Mouse (Mus musculus) kidney, embryonic 15.5 days (tissue): ENCODE measurements around the gene Olfr237-ps1. TPM values are rescaled to one million over a fixed set of nuclear protein-coding genes. Genes with fewer than 3 reads are reported as not detected.

Experiments
- ATAC-seq: fragments of 200-750 bp; cut with Nextera tagmentation; replicated peaks from 2 replicates; pipeline ENCODE4 v1.8.0; 2017; ENCODE audit warnings: moderate TSS enrichment; ENCODE audit not compliant: low FRiP score
- H3K27ac ChIP-seq: fragments of 300-500 bp; sonication (generic); 2 replicates; pipeline ENCODE4 v1.5.1; 2015; ENCODE audit warnings: mild to moderate bottlenecking, inconsistent platforms
- H3K27me3 ChIP-seq: fragments of 300-500 bp; sonication (generic); 2 replicates; pipeline ENCODE4 v1.6.1; 2015; ENCODE audit warnings: inconsistent platforms
- H3K36me3 ChIP-seq: fragments of 300-500 bp; sonication (generic); 2 replicates; pipeline ENCODE4 v1.6.1; 2015; ENCODE audit warnings: inconsistent platforms
- H3K4me1 ChIP-seq: fragments of 300-500 bp; sonication (generic); 2 replicates; pipeline ENCODE4 v1.6.1; 2015; ENCODE audit warnings: inconsistent platforms
- H3K4me2 ChIP-seq: fragments of 300-500 bp; sonication (generic); 2 replicates; pipeline ENCODE4 v1.6.1; 2015; ENCODE audit warnings: moderate library complexity, mild to moderate bottlenecking, inconsistent platforms
- H3K4me3 ChIP-seq: fragments of 300-500 bp; sonication (generic); replicated peaks from 2 replicates; pipeline ENCODE4 v1.5.1; 2015; ENCODE audit warnings: mild to moderate bottlenecking, inconsistent platforms
- H3K9ac ChIP-seq: fragments of 300-500 bp; sonication (generic); 2 replicates; pipeline ENCODE4 v1.6.1; 2015; ENCODE audit warnings: mild to moderate bottlenecking, inconsistent platforms
- H3K9me3 ChIP-seq: fragments of 300-500 bp; sonication (generic); replicated peaks from 2 replicates; pipeline ENCODE4 v1.6.1; 2016; ENCODE audit warnings: inconsistent platforms
- WGBS: fragments of 180-500 bp; shearing (Covaris S2); methylation state at CpG from one replicate; pipeline ENCODE4 v1.1.7; 2015; ENCODE audit warnings: mixed read lengths; 5-methylcytosine and 5-hydroxymethylcytosine counted together
- polyA plus RNA-seq: library from polyadenylated mRNA; unstranded; fragments of >200 nt; fragmentation: Nextera tagmentation; extraction: Ambion mirVana; gene quantifications from 2 replicates; pipeline ENCODE4 v1.2.1, GENCODE M21; 2015

The Olfr237-ps1 gene
- polyA plus RNA-seq, 1 experiment from 2014 or later: not detected

DNA sequence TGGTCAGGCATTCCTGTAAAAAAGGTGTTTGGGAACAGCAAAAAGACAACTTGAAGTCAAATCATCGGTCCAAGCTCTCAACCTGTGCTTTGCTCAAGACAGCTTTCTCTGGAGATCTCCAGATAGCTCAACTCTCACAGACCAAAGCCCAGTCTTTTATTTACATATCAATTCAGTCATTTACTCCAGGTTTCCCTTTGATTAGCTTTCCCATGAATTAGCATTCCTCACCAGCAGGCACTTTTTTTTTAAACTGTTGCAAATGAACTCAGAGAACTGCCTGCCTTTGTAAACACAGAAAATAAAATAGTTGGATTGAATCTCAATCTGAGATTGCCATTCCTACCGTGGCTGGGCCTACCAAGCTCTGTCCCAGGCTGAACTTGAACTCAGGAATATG, 59.0 kb downstream of the Olfr237-ps1 start:
- ATAC-seq: no peak
- Histone ChIP-seq H3K27ac (no peak overlapping the region), H3K9ac (no peak overlapping the region), H3K27me3 (no peaks in the 10 kb centered on the region), H3K4me2 (no peak overlapping the region), H3K4me3 (no peak overlapping the region), H3K36me3 (no peaks in the 10 kb centered on the region), H3K9me3 (no peaks in the 10 kb centered on the region), H3K4me1 (no peaks in the 10 kb centered on the region)
- WGBS: 33% methylated on average over 2 of the region's 2 CpGs

Other genes with a start within 250 kb of the Olfr237-ps1 start
- gene Olfr447, start 237.7 kb upstream of the Olfr237-ps1 start, polyA plus RNA-seq: not detected in 2 replicates
- not detected in 2 replicates for gene Olfr446, start 225.2 kb upstream of the Olfr237-ps1 start, polyA plus RNA-seq
- gene Olfr444, start 197.5 kb upstream of the Olfr237-ps1 start, polyA plus RNA-seq: not detected in 2 replicates
- gene Olfr441, start 40.2 kb upstream of the Olfr237-ps1 start, polyA plus RNA-seq: not detected in 2 replicates
- gene Olfr437, start 16.7 kb downstream of the Olfr237-ps1 start, polyA plus RNA-seq: not detected in 2 replicates
- gene Olfr13, start 25.6 kb downstream of the Olfr237-ps1 start, polyA plus RNA-seq: not detected in 2 replicates
- gene Olfr435, start 50.6 kb downstream of the Olfr237-ps1 start, polyA plus RNA-seq: not detected in 2 replicates
- gene Olfr434, start 66.5 kb downstream of the Olfr237-ps1 start, polyA plus RNA-seq: not detected in 2 replicates
- gene Olfr47, start 85.0 kb downstream of the Olfr237-ps1 start, polyA plus RNA-seq: not detected in 2 replicates
- 13.9 and 16.7 TPM in 2 replicates for gene Arhgef5, start 119.0 kb downstream of the Olfr237-ps1 start, polyA plus RNA-seq
- not detected in 2 replicates for gene Nobox, start 163.0 kb downstream of the Olfr237-ps1 start, polyA plus RNA-seq